In the genomic region with DNA sequence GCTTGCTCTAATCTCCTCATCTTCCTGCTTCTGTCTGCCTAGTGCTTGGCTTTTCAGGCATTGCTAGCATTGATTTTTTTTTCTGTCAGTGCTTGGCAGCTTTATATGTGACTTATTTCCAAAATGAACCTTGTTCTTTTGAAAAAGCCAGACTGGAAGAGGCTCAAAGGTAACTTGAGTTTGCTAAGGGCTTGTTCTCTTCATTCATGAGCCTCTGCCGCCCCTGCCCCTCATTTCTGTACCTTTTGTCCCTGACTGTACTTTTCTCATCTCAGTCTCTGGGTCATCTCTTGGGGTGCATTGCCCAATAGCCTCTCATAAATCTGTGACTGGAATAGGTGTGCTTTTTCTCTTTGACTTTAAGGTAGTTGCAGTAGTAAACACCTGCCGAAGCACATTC, we compare ENCODE assay signal across 8 mouse cellular contexts. TPM values are rescaled to one million over a fixed set of nuclear protein-coding genes. Genes with fewer than 3 reads are reported as not detected.
DNase-seq lines count a peak whose midpoint lies in the region; ATAC-seq and TF ChIP-seq lines count a peak whose summit lies in the region.

No protein-coding gene starts in this region.

- peak overlapping the region; percentile 81 for H3K27ac ChIP-seq in liver, adult 2 months (replicated peaks; ENCODE audit: insufficient read depth, low read depth, low read length)
- no peak overlapping the region for H3K27ac ChIP-seq in forebrain, embryonic 12.5 days
- peak overlapping the region; percentile 100 for H3K27ac ChIP-seq in neural tube, embryonic 15.5 days (replicated peaks)

- H3K79me2 ChIP-seq in liver, adult 2 months (ENCODE audit: control insufficient read depth, insufficient read depth, low read length) = peaks cover 17% of the 10 kb centered on the region; the same call in 1 of the 2 replicates

- TF ChIP-seq POLR2A in liver, adult 2 months (IDR thresholded peaks at IDR 0.05; ENCODE audit: extremely low read depth, insufficient read depth, low read length) = no peak

- H3K4me2 ChIP-seq in forebrain, embryonic 12.5 days = peak overlapping the region; percentile 68
- H3K4me2 ChIP-seq in neural tube, embryonic 15.5 days = peak overlapping the region; percentile 59

- peak overlapping the region; percentile 88; the same call in 1 of the 2 replicates for H3K9ac ChIP-seq in liver, adult 2 months (ENCODE audit: low read depth, low read length)
- peak overlapping the region; percentile 75 for H3K9ac ChIP-seq in forebrain, embryonic 12.5 days
- peak overlapping the region; percentile 78 for H3K9ac ChIP-seq in neural tube, embryonic 15.5 days (replicated peaks)

- DNase-seq in liver, adult 2 months (ENCODE audit: extremely low read depth, low read depth, low spot score) = peak; percentile 91
- no peak for DNase-seq in liver
- peak; percentile 16 to 54 for DNase-seq in kidney, postnatal 25 days
- DNase-seq in frontal cortex, postnatal 36 days (ENCODE audit: low spot score in 2 of 2) = no peak
- no peak for DNase-seq in adrenal gland, postnatal 36 days

- H3K9me3 ChIP-seq in forebrain, embryonic 12.5 days = no peaks in the 10 kb centered on the region
- H3K9me3 ChIP-seq in neural tube, embryonic 15.5 days (replicated peaks) = no peaks in the 10 kb centered on the region

- 27% methylated on average over 2 of the region's 2 CpGs for WGBS in liver, adult 2 months
- 82% methylated on average over 2 of the region's 2 CpGs for WGBS in forebrain, embryonic 12.5 days
- 79% methylated on average over 2 of the region's 2 CpGs for WGBS in neural tube, embryonic 15.5 days

- no peak for TF ChIP-seq CTCF in liver, adult 2 months (IDR thresholded peaks at IDR 0.05; ENCODE audit: low read depth, low read length)

- peaks cover 30% of the 10 kb centered on the region for H3K36me3 ChIP-seq in liver, adult 2 months (ENCODE audit: control insufficient read depth, insufficient read depth, low read length)
- peaks cover 22% of the 10 kb centered on the region for H3K36me3 ChIP-seq in forebrain, embryonic 12.5 days (replicated peaks)
- H3K36me3 ChIP-seq in neural tube, embryonic 15.5 days = peaks cover 12% of the 10 kb centered on the region

- H3K27me3 ChIP-seq in liver, adult 2 months (ENCODE audit: control insufficient read depth, insufficient read depth, low read length) = no peaks in the 10 kb centered on the region
- H3K27me3 ChIP-seq in forebrain, embryonic 12.5 days = no peaks in the 10 kb centered on the region
- no peaks in the 10 kb centered on the region for H3K27me3 ChIP-seq in neural tube, embryonic 15.5 days (replicated peaks)

- H3K4me1 ChIP-seq in liver, adult 2 months (ENCODE audit: control insufficient read depth, insufficient read depth, low read length) = peaks cover 3% of the 10 kb centered on the region; the same call in 1 of the 2 replicates
- H3K4me1 ChIP-seq in forebrain, embryonic 12.5 days = peaks cover 8% of the 10 kb centered on the region
- peaks cover 15% of the 10 kb centered on the region for H3K4me1 ChIP-seq in neural tube, embryonic 15.5 days

- no peak for ATAC-seq in forebrain, embryonic 12.5 days (ENCODE audit: low FRiP score)
- ATAC-seq in neural tube, embryonic 15.5 days (ENCODE audit: low FRiP score) = no peak
- no peak for ATAC-seq in monocyte, adult 5-6 weeks (replicated peaks; ENCODE audit: insufficient number of reproducible peaks, low FRiP score, low TSS enrichment, poor library complexity, severe bottlenecking)

- H3K4me3 ChIP-seq in liver, adult 2 months (ENCODE audit: insufficient read depth, low read depth, low read length) = peak overlapping the region; percentile 89
- peak overlapping the region; percentile 71 for H3K4me3 ChIP-seq in forebrain, embryonic 12.5 days (replicated peaks)
- peak overlapping the region; percentile 86 for H3K4me3 ChIP-seq in neural tube, embryonic 15.5 days (replicated peaks)

RNA-seq across cellular contexts. Expression of a gene that starts 1.3 kb away (rescaled TPM):
- total RNA-seq in liver, adult 2 months (2014; rRNA removed) = 6.4 and 7.9 TPM in 2 replicates
- 3.3 and 3.6 TPM in 2 replicates for polyA plus RNA-seq in liver, adult 2 months (2012; rRNA removed)
- polyA plus RNA-seq in forebrain, embryonic 12.5 days (2016; fragmentation: Nextera tagmentation; extraction: Ambion mirVana) = 61.0 and 66.5 TPM in 2 replicates
- polyA plus RNA-seq in neural tube, embryonic 15.5 days (2015; fragmentation: Nextera tagmentation; extraction: Ambion mirVana) = 38.7 and 45.5 TPM in 2 replicates
- 10 to 100 TPM; 19.1 to 25.2 TPM for total RNA-seq in adrenal gland, postnatal 36 days (2021)
- 63.6 to 77.0 TPM (median 66.0 TPM) in 3 replicates for total RNA-seq in monocyte, adult 5-6 weeks (2017)

RNA-seq across cellular contexts. Expression of a gene that starts 35.0 kb away (rescaled TPM):
- total RNA-seq in liver, adult 2 months (2014; rRNA removed) = 59.8 and 63.6 TPM in 2 replicates
- polyA plus RNA-seq in liver, adult 2 months (2012; rRNA removed) = 6.0 and 6.9 TPM in 2 replicates
- polyA plus RNA-seq in forebrain, embryonic 12.5 days (2016; fragmentation: Nextera tagmentation; extraction: Ambion mirVana) = 9.4 and 12.0 TPM in 2 replicates
- polyA plus RNA-seq in neural tube, embryonic 15.5 days (2015; fragmentation: Nextera tagmentation; extraction: Ambion mirVana) = 2.7 and 3.6 TPM in 2 replicates
- total RNA-seq in adrenal gland, postnatal 36 days (2021) = 10 to 100 TPM; 34.3 to 43.2 TPM
- total RNA-seq in monocyte, adult 5-6 weeks (2017) = 0.49 to 1.8 TPM (median 1.6 TPM) in 3 replicates

Comparison
In these comparisons a context has a peak if more than half of its experiments do, and no peak if none do; other contexts are left out.
1. DNase-seq: peak in liver, adult 2 months (single experiment) and kidney, postnatal 25 days (2 of 2); none in liver (single experiment), frontal cortex, postnatal 36 days (0 of 2) and adrenal gland, postnatal 36 days (0 of 2).
2. RNA of a gene that starts 35.0 kb away (total RNA-seq): 59.8 to 63.6 TPM in liver, adult 2 months and 34.3 to 43.2 TPM in adrenal gland, postnatal 36 days; 0.49 to 1.8 TPM in monocyte, adult 5-6 weeks; every median in the first group is over 10 times any median in the second.
3. Peak in every context shown above with its lines, with median percentiles within 50 percentile points of each other: H3K4me3 ChIP-seq and H3K9ac ChIP-seq.